Mouse (Mus musculus): ENCODE measurements around the gene Map3k3. TPM values are rescaled to one million over a fixed set of nuclear protein-coding genes. Genes with fewer than 3 reads are reported as not detected.
A peak's percentile ranks its signal among the peaks of the same experiment; 100 is the strongest.

Map3k3 gene
- total RNA-seq, 2 experiments from 2014 or later = 55.6 to 55.8 TPM

GRCm38 (mm10) chr11:106159216-106159920 lies 75.0 kb downstream of the Map3k3 start:
- peak; percentile 40 for DNase-seq

DNA sequence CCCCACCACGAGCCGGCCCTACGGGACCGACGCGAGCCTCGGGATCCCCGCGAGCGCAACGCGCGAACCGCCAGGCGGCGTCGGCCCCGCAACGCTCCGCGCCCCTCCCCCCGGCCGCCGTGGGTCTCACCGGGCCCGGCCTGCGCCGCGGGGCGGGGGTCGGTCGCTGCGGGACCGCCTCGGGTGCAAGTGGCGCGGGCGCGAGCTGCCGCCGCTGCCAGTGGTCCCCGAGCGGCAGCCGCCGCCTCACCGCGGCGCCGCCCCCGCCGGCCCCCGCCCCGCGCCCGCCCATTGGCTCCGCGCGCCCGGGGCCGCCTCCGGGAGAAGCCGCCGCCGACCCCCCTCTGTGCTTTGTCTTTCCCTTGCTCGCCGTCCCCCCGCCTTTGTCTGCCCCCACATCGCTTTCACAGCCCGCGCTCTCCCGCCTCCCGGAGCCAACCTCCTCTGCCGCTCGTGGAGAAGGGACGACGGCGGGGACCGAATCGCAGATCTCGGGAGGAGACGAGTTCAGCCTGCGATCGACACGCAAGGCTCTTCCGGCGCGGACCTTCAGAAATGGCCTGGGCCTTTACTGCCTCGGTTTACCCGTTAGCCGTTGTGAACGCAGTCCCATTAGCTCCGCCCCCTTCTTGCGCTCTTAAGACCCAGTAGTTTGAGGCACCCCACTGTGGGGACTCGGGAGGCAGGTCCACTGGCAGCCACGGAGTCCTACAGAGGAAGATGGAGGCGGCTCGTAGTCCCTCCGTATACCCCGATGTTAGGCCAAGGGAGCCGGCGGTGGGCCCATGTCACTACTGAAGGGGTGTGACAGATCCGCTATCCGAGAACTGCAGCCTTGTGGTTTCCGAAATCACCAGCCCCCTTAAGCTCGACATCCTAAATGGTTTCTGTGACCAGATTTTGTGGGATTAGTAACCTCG lies 75.8 kb downstream of the Map3k3 start:
- DNase-seq = peak; percentile 82

DNA sequence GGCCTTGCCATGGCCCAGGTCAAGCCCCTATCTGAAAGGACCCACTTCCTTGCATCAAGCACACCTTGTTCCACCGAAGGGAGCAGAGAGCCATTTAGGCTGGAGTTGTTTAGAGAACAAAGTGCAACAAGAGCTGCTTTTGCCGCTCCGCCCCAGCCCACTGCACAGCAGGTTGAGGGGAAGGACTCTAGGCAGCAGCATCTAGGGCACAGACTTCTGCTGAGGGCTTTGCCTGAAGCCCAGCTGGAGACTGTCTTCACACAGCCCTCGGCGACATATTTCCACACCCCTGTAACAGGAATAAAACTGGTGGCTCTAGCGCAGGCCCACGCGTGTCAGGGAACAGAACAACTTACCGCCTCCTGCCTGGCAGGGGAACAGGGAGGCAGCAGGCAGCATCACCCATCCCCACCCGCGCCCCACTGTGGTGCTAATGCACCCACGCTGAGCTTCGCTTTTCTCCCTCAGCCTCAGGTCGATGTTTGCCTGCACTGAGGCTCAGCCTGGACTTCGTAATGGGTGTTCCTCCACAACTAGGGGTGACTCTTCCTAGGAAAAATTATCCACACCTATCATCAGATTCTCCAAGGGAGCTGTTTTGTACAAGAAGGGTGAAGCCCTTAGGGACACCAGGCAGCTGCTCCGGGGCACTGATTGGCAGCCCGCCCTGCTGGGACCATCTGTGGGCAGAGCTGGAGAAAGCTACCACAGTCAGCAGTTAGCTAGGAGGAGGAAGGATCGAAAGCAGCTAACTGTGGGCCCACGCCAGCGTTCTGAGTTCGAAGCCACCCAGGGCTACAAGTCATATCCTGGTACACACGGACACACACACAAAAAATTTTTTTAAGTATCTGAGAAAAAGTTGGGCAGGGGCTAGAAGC lies 76.7 kb downstream of the Map3k3 start, which contains the start of the genes Gm10840 and Limd2:
Gm10840 (plus strand) TSS at position 10 of the 881 bp plus-strand sequence.
Limd2 (minus strand) TSS at position 20 of the 881 bp plus-strand sequence.
- peak; percentile 34 for DNase-seq

DNA sequence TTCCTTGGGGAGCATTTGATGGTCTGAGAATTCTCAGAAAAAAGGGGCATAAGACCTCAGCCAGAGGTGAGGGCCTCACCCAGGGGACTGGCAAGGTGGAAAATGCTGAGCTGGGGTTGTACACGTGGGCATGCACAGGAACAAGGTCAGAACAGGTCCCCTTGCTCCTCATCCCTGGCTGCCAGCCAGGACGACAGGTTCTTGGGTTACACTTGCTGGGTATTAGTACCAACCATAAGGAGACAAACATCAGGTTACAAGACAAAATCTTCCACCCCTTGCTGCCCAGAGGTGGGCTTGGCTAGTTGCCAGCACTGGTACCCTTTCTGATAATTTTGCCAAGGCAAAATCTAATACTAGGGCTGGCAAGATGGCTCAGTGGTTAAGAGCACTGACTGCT lies 77.8 kb downstream of the Map3k3 start:
- DNase-seq = peak; percentile 15

- peak; percentile 17 for DNase-seq
These were observed 79.1 kb downstream of the Map3k3 start for GRCm38 (mm10) chr11:106163546-106163945.

DNA sequence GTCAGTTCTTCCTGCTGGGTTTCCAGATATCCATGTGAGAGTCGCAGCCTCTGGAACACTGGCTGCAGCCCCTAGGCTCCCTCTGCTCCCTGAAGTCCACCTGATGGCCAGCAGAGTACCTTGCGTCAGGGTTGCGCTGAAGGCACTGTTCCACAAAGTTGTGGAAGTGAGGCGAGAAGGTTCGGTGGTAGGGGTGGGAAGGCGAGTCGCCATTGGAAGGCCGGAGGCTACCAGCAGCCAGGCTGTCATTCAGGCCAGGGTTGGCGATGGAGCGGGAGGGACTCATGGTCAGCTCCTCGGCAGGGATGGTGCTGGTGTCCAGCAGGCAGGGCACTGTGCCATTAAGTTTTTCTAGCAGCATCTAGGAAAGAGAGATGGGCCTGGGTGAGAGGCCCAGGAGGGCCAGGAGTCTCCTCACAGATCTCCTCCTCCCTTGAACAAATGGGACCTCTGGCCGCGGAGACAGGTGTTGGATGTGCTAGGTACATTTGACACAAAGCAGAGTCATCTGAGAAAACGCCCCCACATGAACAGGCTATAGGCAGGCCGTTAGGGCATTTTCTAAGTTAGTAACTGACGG lies 80.3 kb downstream of the Map3k3 start:
- DNase-seq = peak; percentile 11

- no peak for DNase-seq
These were observed 83.0 kb downstream of the Map3k3 start for GRCm38 (mm10) chr11:106167435-106167834.

- no peak for DNase-seq
These were observed 86.4 kb downstream of the Map3k3 start for GRCm38 (mm10) chr11:106170807-106171206.

GRCm38 (mm10) chr11:106173228-106173627 lies 88.8 kb downstream of the Map3k3 start:
- DNase-seq = no peak

DNA sequence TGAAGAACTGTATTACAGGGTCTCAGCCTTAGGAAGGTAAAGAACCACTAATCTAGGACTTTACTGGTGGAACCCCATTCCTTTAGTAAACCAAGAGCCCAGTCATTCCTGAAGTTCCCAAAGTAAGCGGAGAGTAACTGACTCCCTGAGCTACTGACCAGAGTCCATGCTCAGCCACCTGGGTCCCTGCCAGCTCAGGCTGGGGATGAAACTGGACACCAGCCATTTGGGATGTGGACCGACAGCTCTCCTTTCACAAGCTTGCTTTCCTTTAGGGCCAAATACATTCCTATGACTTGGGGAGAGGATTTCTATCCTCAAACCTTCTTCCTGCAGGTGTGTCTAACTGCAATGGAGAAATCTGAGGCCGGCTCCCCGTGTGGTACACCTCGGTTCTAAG lies 90.0 kb downstream of the Map3k3 start:
- no peak for DNase-seq

- DNase-seq = no peak
These were observed 90.7 kb downstream of the Map3k3 start for GRCm38 (mm10) chr11:106175081-106175480.

DNA sequence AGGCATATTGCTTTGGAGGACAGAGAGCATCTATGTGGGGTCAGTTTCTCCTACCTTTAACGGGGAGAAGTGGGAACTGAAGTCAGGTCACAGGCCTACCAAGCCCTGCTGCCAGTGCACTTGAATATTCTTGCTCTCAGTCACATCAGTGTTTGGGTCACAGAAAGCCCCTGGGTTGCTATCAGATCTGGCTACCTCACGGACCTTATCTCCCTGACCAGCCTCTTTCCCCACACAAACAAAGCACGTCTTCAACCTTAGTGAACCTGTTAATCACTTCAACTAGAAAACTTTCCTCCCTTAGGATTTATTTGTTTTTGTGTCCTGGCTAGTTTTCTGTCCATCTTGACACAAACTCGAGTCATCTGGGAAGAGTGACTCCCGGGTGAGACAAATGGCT lies 92.0 kb downstream of the Map3k3 start:
- DNase-seq = no peak

DNA sequence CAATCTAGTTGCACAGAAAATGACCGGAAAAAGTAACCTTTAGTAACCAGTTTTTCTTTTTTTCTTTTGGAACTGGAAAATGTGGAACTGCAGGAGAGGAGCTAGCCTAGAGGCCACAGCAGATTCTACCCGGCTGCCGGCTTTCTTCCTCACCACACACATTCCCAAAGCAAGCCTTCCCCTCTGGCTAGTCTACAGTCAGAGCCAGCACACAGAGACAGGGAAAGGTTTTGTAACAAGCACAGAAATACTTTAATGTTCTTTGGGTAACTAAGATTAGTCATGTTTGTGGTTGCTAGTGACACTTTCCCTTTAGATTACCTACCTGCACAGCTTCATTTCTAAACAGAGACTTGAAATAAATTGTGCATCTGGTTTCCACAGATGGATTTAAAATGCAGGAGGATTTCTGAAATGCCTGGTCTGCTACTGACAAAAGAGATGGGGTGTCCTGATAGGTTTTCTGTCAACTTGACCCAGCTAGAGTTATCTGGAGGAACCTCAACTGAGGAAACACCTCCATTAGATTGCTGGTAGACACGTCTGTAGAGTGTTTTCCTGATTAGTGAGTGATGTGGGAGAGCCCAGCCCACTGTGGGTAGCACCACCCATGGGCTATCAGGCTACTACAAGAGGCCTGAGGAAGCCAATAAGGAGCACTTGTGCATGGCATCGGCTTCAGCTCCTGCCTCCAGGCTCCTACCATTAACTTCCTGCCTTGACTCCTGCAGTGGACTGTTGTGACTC lies 93.8 kb downstream of the Map3k3 start:
- DNase-seq = no peak

DNA sequence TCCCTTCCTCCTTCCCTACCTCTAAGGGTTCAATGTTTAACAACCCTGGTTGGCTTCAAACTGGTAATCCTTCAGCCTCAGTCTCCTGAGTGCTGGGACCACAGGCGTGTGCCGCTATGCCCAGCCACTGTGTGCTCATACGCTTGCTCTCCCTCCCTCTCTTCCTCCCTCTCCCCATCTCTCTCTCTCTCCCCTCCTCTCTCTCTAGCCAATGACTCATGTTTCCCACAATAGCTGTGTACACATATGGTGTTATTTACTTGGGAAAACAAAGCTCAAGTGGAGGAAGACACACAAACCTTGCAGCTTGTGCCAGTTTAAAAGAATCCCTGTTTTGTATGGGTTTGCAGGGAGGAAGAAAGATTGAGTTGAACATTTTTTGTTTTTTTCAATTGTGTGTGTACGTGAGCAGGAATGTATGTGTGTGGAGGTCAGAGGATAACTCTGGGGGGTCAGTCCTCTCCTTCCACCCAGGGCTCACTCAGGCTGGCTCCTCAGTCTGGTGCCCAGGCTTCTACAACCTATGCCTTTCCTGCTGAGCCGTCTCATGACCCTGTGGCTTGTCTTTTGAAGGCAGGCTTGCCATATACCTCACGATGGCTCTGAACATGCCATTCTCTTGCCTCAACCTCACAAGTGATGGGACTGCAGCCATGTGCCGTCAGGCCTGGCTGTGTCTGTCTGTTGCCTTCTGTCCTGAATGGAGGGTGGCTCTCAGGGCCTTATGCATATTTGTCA lies 95.5 kb downstream of the Map3k3 start:
- no peak for DNase-seq

DNA sequence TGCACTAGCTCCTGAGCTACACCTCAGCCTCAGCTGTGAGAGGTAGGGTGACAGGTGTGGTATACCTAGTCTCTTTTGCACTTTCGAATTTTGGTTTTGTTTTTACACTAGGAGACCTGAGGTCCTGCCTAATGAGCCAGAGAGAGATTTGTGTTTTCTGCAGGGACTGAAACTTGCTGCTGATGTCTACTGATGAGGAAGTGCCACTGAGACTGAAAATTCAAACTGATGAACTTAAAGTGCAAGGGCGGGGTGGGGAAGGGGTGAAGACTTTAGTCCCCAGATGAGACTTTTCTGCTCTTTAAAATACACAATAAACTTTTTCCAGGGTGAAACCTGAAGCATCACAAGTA lies 96.0 kb downstream of the Map3k3 start:
- no peak for DNase-seq

DNA sequence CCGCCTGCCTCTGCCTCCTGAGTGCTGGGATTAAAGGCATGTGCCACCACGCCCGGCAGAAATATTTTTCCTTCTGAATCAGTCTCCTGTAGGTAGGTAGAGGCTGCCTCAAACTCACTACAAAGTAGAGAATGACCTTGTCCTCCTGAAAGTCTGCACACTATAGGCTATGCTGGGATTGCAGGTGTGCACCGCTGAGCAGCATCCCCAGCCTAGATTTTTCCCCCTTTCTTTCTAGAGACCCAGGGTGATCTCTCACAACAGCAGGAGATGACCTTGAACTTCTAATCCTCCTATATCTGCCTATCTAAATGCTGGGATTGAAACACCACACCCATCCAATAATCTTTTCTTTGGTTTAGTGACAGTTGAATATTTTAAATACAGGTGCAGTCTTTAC lies 102.9 kb downstream of the Map3k3 start:
- DNase-seq = no peak

GRCm38 (mm10) chr11:106191716-106192115 lies 107.3 kb downstream of the Map3k3 start:
- DNase-seq = no peak

GRCm38 (mm10) chr11:106192241-106192640 lies 107.8 kb downstream of the Map3k3 start:
- DNase-seq = no peak

- DNase-seq = no peak
These were observed 108.4 kb downstream of the Map3k3 start for GRCm38 (mm10) chr11:106192657-106193370.
